Mouse (Mus musculus) lung, embryonic 14.5 days (tissue): ENCODE data around the gene Trim69. TPM values are rescaled to one million over a fixed set of nuclear protein-coding genes. Genes with fewer than 3 reads are reported as not detected.

Experiments used
- ATAC-seq: fragments of 200-750 bp; cut with Nextera tagmentation; 2 replicates; pipeline ENCODE4 v1.8.0; 2017; ENCODE audit warnings: mild to moderate bottlenecking, moderate TSS enrichment, moderate library complexity; ENCODE audit not compliant: insufficient read depth
- DNase-seq: peaks from one replicate; pipeline ENCODE4 v3.0.0-alpha.2; 2015
- H3K27ac ChIP-seq: fragments of 300-500 bp; sonication (generic); 2 replicates; pipeline ENCODE4 v1.5.1; 2014; ENCODE audit warnings: low read depth, mild to moderate bottlenecking, moderate library complexity
- H3K27me3 ChIP-seq: fragments of 300-500 bp; sonication (generic); 2 replicates; pipeline ENCODE4 v1.6.1; 2014; ENCODE audit warnings: low read length, control low read depth; ENCODE audit not compliant: insufficient read depth
- H3K36me3 ChIP-seq: fragments of 300-500 bp; sonication (generic); 2 replicates; pipeline ENCODE4 v1.6.1; 2014; ENCODE audit warnings: control low read depth; ENCODE audit not compliant: insufficient read depth
- H3K4me1 ChIP-seq: fragments of 300-500 bp; sonication (generic); 2 replicates; pipeline ENCODE4 v1.6.1; 2014; ENCODE audit warnings: antibody characterized with exemption, control low read depth; ENCODE audit not compliant: insufficient read depth
- H3K4me2 ChIP-seq: fragments of 300-500 bp; sonication (generic); 2 replicates; pipeline ENCODE4 v1.6.1; 2014; ENCODE audit warnings: mild to moderate bottlenecking
- H3K4me3 ChIP-seq: fragments of 300-500 bp; sonication (generic); 2 replicates; pipeline ENCODE4 v1.5.1; 2014; ENCODE audit warnings: low read depth, low read length
- H3K9ac ChIP-seq: fragments of 300-500 bp; sonication (generic); 2 replicates; pipeline ENCODE4 v1.6.1; 2014
- H3K9me3 ChIP-seq: fragments of 300-500 bp; sonication (generic); 2 replicates; pipeline ENCODE4 v1.6.1; 2016; ENCODE audit warnings: low read depth, low read length, control low read depth
- CTCF ChIP-seq: IDR thresholded peaks from 2 replicates; pipeline ENCODE4 v1.5.1; 2016; ENCODE audit warnings: antibody characterized with exemption, low read depth
- WGBS: fragments of 180-500 bp; shearing (Covaris S2); extraction: QIAGEN DNeasy Blood & Tissue Kit; methylation state at CpG from one replicate; pipeline ENCODE4 v1.1.7; 2014; 5-methylcytosine and 5-hydroxymethylcytosine counted together
- polyA plus RNA-seq: library from polyadenylated mRNA; unstranded; fragments of >200 nt; fragmentation: Nextera tagmentation; extraction: Ambion mirVana; gene quantifications from 2 replicates; pipeline ENCODE4 v1.2.1, GENCODE M21; 2014

Gene Trim69
- polyA plus RNA-seq, 1 experiment from 2014 or later, result not detected

GRCm38 (mm10) chr2:122185086-122185485 lies 24.6 kb downstream of the Trim69 start:
- Histone ChIP-seq H3K27ac (no peak overlapping the region), H3K4me3 (no peak overlapping the region), H3K27me3 (no peaks in the 10 kb centered on the region), H3K4me1 (no peaks in the 10 kb centered on the region), H3K9ac (no peak overlapping the region), H3K9me3 (no peaks in the 10 kb centered on the region), H3K4me2 (no peak overlapping the region), H3K36me3 (no peaks in the 10 kb centered on the region)
- DNase-seq (no peak), ATAC-seq (no peak)
- WGBS, result 77% methylated on average over 4 of the region's 4 CpGs
- TF ChIP-seq CTCF, result no peak

GRCm38 (mm10) chr2:122186106-122186505 lies 25.6 kb downstream of the Trim69 start, which contains the start of the genes Patl2 and Terb2:
Patl2 (minus strand) TSS chr2:122186189.
Terb2 (plus strand) TSS chr2:122186272.
- TF ChIP-seq CTCF, result no peak
- Histone ChIP-seq H3K4me3 (no peak within 1 kb of the TSS), H3K9ac (no peak within 1 kb of the TSS), H3K4me1 (no peaks in the 10 kb centered on the region), H3K27me3 (no peaks in the 10 kb centered on the region), H3K36me3 (no peaks in the 10 kb centered on the region), H3K4me2 (no peak within 1 kb of the TSS), H3K27ac (no peak within 1 kb of the TSS), H3K9me3 (no peaks in the 10 kb centered on the region)
- DNase-seq (no peak), ATAC-seq (no peak)
- WGBS, result 83% methylated on average over 17 of the region's 17 CpGs

- 90% methylated on average over 3 of the region's 3 CpGs for WGBS
- Histone ChIP-seq H3K4me3 (no peak overlapping the region), H3K27me3 (no peaks in the 10 kb centered on the region), H3K9ac (no peak overlapping the region), H3K4me2 (no peak overlapping the region), H3K9me3 (no peaks in the 10 kb centered on the region), H3K36me3 (no peaks in the 10 kb centered on the region), H3K27ac (no peak overlapping the region), H3K4me1 (no peaks in the 10 kb centered on the region)
- DNase-seq (no peak), ATAC-seq (no peak)
- no peak for TF ChIP-seq CTCF
These were observed 26.3 kb downstream of the Trim69 start for GRCm38 (mm10) chr2:122186751-122187150.

- no peaks in the 10 kb centered on the region for H3K27me3 ChIP-seq
- H3K9ac ChIP-seq, result no peak overlapping the region
- DNase-seq, result no peak
- ATAC-seq, result no peak
- no peak overlapping the region for H3K4me2 ChIP-seq
- no peak overlapping the region for H3K4me3 ChIP-seq
- TF ChIP-seq CTCF, result no peak
- no peak overlapping the region for H3K27ac ChIP-seq
- no peaks in the 10 kb centered on the region for H3K4me1 ChIP-seq
- WGBS, result 66% methylated on average over 3 of the region's 3 CpGs
- H3K9me3 ChIP-seq, result no peaks in the 10 kb centered on the region
- H3K36me3 ChIP-seq, result no peaks in the 10 kb centered on the region
These were observed 31.3 kb downstream of the Trim69 start for GRCm38 (mm10) chr2:122191849-122192248.

GRCm38 (mm10) chr2:122194509-122194929 lies 34.0 kb downstream of the Trim69 start:
- Histone ChIP-seq H3K9ac (no peak overlapping the region), H3K4me1 (no peaks in the 10 kb centered on the region), H3K27me3 (no peaks in the 10 kb centered on the region), H3K4me2 (no peak overlapping the region), H3K36me3 (no peaks in the 10 kb centered on the region), H3K27ac (no peak overlapping the region), H3K9me3 (no peaks in the 10 kb centered on the region), H3K4me3 (no peak overlapping the region)
- 48% methylated on average over 1 of the region's 1 CpGs for WGBS
- TF ChIP-seq CTCF, result peak; percentile 55
- peak; percentile 58; the same call in 1 of the 2 replicates for ATAC-seq
- DNase-seq, result peak; percentile 71

- Histone ChIP-seq H3K4me2 (no peak overlapping the region), H3K27ac (no peak overlapping the region), H3K4me3 (no peak overlapping the region), H3K9ac (no peak overlapping the region), H3K4me1 (no peaks in the 10 kb centered on the region), H3K27me3 (no peaks in the 10 kb centered on the region), H3K36me3 (no peaks in the 10 kb centered on the region), H3K9me3 (no peaks in the 10 kb centered on the region)
- TF ChIP-seq CTCF, result no peak
- DNase-seq (peak; percentile 51), ATAC-seq (peak; percentile 65; the same call in 1 of the 2 replicates)
- WGBS, result 24% methylated on average over 1 of the region's 1 CpGs
These were observed 41.0 kb downstream of the Trim69 start for GRCm38 (mm10) chr2:122201501-122201900.

GRCm38 (mm10) chr2:122206440-122207107 lies 46.1 kb downstream of the Trim69 start:
- Histone ChIP-seq H3K9ac (no peak overlapping the region), H3K36me3 (no peaks in the 10 kb centered on the region), H3K4me3 (no peak overlapping the region), H3K9me3 (no peaks in the 10 kb centered on the region), H3K4me2 (no peak overlapping the region), H3K27me3 (no peaks in the 10 kb centered on the region), H3K27ac (no peak overlapping the region), H3K4me1 (no peaks in the 10 kb centered on the region)
- TF ChIP-seq CTCF, result no peak
- DNase-seq (no peak), ATAC-seq (no peak)
- 35% methylated on average over 2 of the region's 2 CpGs for WGBS
